Mouse (Mus musculus) right cerebral cortex, postnatal 36 days (tissue): ENCODE results near the gene Strip1.

ENCODE experiments used
- DNase-seq, 2 experiments: peaks; one replicate each; pipeline ENCODE4 v3.0.0; 2022; ENCODE audit warnings: low spot score in 2 of 2, mixed read lengths in 1 of 2

Gene Strip1

GRCm38 (mm10) chr3:107593632-107594031, 37.9 kb downstream of the Strip1 start:
- DNase-seq = no peak

GRCm38 (mm10) chr3:107591612-107592011, 39.9 kb downstream of the Strip1 start:
- no peak for DNase-seq

- DNase-seq = no peak
Observed at GRCm38 (mm10) chr3:107586504-107586903, 45.0 kb downstream of the Strip1 start.

GRCm38 (mm10) chr3:107583893-107584292, 47.6 kb downstream of the Strip1 start:
- DNase-seq = no peak

GRCm38 (mm10) chr3:107582875-107583767, 48.4 kb downstream of the Strip1 start:
- DNase-seq = no peak

- no peak for DNase-seq
Observed at GRCm38 (mm10) chr3:107582130-107582874, 49.2 kb downstream of the Strip1 start.

- no peak for DNase-seq
Observed at GRCm38 (mm10) chr3:107581103-107582010, 50.1 kb downstream of the Strip1 start.

GRCm38 (mm10) chr3:107579466-107579865, 52.0 kb downstream of the Strip1 start:
- DNase-seq = no peak

GRCm38 (mm10) chr3:107577810-107578390, 53.6 kb downstream of the Strip1 start:
- no peak for DNase-seq

- DNase-seq = no peak
Observed at GRCm38 (mm10) chr3:107576807-107577206, 54.7 kb downstream of the Strip1 start.

- no peak for DNase-seq
Observed at GRCm38 (mm10) chr3:107571205-107571604, 60.3 kb downstream of the Strip1 start.

- DNase-seq = no peak
Observed at GRCm38 (mm10) chr3:107568721-107569120, 62.8 kb downstream of the Strip1 start.

GRCm38 (mm10) chr3:107567766-107568165, 63.7 kb downstream of the Strip1 start:
- no peak for DNase-seq

GRCm38 (mm10) chr3:107565331-107565730, 66.2 kb downstream of the Strip1 start:
- DNase-seq = no peak

- no peak for DNase-seq
Observed at GRCm38 (mm10) chr3:107563880-107564279, 67.6 kb downstream of the Strip1 start.

GRCm38 (mm10) chr3:107562591-107562990, 68.9 kb downstream of the Strip1 start:
- DNase-seq = no peak
